Mouse (Mus musculus) ES-E14 (cell line): Measurements from ENCODE around the gene Ckmt1.

Source experiments
- CHD2 ChIP-seq: IDR thresholded peaks from 2 replicates; pipeline ENCODE4 v1.6.1; 2014; ENCODE audit warnings: mild to moderate bottlenecking, low read depth, low read length, inconsistent platforms
- ZC3H11A ChIP-seq: IDR thresholded peaks from 2 replicates; pipeline ENCODE4 v1.6.1; 2012; ENCODE audit warnings: low read depth, mild to moderate bottlenecking, inconsistent platforms, low read length, borderline replicate concordance
- ZNF384 ChIP-seq: IDR thresholded peaks from 2 replicates; pipeline ENCODE4 v1.6.1; 2012; ENCODE audit warnings: low read depth, low read length, inconsistent platforms

DNA sequence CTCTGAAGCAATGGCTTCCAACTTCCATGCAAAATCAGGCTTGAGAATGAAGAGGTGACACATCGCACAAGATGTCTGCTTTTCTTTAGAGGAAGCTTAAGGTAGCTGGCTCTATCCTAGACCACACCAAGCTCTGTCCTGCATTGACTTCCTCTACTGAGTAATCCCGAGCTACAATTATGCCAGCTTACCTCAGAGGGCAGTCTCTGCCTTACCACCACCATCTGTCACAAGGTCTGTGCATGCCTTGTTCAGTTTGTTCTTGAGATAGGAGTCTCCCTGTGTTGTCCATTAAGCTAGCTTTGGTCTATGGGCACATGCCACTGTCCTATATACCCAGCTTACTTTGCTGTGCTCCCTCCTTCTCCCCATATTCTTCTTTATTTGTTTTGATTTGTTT is 28.0 kb upstream of the Ckmt1 start:
- TF ChIP-seq CHD2: no peak
- TF ChIP-seq ZC3H11A: no peak
- no peak for TF ChIP-seq ZNF384
